Mouse (Mus musculus) mouse trophoblast stem cell (cell line): ENCODE data around the gene Manf.

Source experiments
- in situ Hi-C, 2 experiments: fragments of 300-500 bp; cut with MseI, MboI; formaldehyde crosslinking; loops; 2 replicates in 1 of 2; 3 replicates in 1 of 2; pipeline ENCODE4 v1.15.1; 2025

The Manf gene

DNA sequence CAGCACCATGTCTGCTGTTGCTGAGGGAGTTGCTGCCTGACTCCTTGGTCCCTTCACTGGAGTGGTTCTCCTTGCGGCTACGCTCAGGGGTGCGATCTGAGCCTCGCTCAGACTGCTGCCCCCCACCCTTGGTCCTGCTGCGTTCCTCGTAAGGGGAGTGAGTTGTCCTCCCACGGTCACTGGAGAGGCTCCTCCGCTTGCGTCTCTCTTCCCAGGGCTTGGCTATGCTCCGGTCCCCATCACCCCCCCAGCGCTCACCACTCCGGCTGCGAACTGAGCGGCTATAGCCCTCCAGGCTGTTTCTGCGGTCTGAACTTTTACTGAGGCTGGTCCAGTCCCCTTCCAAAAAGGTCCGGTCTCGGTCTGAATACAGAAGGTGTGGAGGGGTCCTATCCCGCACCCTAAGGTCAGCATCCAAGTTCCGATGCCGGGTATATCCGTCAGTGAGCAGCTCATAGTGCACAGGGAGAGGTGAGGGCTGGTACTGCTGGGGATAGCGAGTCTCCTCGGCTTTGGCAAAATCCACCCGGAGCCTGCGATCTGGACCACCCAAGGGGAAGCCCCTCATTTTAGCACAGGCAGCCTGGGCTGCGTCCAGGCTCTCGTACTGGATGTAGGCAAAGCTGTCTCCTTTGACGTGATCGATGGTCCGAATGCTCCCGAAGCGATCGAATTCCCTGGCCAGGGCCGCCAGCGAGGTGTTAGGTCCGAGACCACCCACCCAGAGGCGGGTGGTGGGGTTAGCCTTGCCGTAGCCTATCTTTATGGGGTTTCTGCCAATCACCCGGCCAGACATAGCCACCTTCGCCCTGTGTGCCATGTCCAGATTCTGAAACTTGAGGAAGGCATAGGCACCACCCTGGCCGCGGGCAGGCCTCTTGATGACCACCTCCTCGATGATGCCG, 6.5 kb downstream of the Manf start:
- in situ Hi-C loops = no loop called here

DNA sequence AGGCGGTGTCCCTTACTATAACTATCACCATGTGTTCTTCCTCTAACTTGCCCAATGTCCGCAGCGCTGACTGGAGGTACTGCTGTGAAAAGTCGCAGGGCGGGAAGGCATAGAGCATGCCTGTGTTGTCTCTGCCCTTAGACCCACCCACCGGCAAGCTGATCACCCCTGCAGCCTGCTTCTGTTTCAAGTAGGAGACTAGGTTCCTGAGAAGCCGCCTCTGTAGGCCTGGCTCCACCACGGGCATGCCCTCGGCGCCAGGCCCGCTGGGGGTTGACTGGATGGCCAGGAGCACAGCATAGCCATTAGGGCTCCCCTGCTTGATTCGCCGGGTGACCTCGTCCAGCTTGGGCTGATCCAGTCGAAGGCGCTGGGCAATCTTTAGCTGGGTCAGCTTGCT, 7.5 kb downstream of the Manf start:
- in situ Hi-C loops = no loop called here

DNA sequence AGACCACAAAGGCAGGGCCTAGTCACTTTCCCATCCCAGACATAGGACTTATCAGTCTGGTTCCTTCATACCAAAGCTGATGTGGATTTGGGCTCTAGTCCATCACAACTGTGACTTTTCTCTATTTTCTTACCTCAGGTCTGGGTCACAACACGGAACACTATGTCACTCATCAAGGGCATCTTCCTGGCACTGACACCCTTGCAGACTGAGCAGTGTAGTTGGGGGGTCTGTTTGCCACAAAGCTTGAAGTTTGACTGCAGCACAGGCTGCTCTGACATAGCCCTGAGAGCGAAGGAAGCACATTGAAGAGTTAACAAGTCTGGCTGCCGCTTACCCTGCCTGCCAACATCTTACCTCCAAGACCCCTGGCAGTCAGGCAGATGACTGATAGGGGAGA, 8.7 kb downstream of the Manf start:
- in situ Hi-C loops = no loop called here

DNA sequence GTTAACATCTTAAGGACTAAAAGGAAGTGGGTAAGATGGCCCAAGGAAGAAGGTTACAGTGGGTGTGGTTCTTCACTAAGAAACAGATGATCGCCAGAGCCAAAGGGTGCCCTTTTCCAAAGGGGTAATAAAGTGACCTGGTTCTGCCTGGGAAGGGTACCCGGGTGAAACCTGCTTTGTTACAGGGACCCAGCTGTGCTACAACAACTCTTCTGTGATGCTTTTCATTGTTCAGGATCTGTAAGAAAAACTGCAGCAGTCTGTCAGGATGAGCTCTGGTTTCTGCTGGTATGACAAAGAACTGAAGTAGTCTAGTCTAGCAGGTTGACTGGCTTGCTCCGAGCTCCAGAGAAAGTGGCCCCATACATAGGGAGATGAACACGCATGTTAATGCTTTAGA, 9.6 kb downstream of the Manf start:
- in situ Hi-C loops = no loop called here

DNA sequence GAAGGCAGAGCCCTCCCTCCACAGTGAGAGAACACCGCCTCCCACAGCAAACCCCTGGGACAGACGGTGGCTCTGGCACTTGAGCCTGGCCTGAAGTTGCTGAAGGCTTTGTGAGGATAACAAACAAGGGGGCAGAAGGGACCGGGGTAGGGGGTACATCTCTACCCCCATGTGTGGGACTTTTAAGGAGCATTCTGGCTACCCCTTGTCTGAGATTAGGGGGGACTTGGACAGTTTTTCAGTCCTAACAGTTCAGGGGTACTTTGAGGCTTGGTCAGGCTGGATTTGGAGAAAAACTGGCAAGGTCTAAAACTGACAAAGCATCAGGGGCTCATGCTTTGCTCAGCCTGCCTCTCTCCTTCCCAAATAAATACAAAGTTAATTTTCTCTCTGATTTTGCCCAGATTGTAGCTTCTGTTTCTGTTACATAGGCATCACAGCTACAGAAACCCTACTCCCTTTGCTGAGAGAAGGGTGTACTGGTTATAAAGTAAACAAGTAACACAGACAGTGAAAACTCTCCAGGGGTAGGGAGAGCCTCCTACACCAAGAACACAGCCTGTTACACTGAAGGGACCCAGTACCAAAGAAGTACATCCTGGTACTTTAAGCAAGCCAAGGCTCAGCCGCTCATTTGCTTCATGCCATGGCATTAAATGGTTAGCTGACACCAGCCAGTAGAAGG, 10.6 kb downstream of the Manf start:
- in situ Hi-C loops = no loop called here

DNA sequence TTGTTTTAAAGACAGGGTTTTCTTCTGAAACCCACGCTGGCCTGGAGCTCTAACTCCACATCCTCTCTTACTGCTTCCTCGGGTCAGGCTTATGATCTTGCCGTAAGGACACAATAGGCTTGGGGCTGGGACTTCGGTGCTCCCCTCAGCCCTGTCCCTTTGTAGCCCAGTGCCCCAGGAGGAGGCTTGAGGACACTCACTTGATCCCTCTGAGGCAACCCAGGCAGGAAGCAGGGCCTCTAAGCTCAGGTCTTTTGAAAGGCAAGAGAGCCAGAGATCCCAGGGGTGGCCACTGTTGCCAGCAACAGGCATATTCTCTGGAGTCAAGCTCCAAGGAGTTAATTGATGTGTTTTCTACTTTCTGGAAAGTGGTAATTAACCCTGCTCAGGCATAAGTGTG, 12.3 kb downstream of the Manf start:
- in situ Hi-C loops = no loop called here

DNA sequence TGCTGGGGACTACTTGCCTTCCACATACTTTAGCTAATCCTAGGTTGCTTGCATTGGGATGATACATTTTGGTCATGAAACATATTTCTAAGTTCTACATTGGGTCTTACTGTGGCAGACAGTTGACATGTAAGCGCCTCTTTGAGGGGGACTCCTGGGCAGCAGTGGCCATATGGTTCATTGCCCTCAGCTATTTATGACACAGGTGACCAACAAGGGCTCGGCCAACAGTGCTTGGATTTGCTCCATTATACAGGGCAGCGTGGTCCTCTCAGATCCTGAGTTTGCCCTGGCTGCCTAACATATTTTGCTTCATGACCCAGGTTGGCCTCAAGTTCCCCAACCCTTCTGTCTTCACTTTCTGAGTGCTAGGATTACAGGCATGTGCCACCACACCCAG, 15.1 kb downstream of the Manf start:
- in situ Hi-C loops = no loop called here

DNA sequence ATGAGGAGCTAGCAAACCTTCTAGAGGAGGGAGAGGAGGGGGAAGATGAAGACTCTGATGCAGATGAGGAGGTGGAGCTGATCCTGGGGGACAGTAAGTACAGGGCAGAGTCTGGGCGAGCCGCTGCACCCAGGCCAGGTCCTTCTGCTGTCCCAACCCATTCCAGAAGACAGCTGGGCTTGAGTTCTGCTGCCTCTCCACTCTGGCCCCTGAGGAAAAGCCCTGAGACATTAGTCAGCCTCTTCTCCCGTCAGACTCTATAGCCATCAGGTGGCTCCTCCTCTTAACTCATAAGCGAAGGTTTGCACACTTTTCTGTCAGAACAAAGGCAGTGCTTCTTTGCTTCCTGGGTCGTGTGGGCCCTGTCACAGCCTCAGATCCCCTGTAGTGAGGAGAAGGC, 17.6 kb downstream of the Manf start:
- in situ Hi-C loops = no loop called here

DNA sequence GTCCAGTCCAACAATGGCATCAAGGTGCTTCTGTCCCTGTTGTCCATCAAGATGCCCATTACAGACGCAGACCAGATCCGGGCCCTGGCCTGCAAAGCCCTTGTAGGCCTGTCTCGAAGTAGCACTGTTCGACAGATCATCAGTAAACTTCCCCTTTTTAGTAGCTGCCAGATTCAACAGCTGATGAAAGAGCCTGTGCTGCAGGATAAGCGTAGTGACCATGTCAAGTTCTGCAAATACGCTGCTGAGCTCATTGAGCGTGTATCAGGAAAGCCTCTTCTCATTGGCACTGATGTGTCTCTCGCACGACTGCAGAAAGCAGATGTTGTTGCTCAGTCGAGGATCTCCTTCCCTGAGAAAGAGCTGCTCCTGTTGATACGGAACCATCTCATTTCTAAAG, 33.7 kb downstream of the Manf start:
- in situ Hi-C loops = no loop called here

DNA sequence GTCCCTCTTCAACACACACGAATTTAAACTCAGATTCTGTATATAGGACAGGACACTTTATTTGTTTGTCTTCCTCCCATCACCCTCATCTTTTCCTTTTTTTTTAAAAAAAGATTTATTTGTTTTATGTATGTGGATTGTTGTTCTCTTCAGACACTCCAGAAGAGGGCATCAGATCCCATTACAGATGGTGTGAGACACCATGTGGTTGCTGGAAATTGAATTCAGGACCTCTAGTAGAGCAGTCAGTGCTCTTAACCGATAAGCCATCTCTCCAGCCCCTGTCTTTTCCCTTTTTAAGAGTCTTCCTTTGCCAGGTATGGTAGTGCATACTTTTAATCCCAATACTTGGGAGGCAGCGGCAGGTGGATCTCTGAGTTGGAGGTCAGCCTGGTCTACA, 35.1 kb downstream of the Manf start:
- in situ Hi-C loops = no loop called here

DNA sequence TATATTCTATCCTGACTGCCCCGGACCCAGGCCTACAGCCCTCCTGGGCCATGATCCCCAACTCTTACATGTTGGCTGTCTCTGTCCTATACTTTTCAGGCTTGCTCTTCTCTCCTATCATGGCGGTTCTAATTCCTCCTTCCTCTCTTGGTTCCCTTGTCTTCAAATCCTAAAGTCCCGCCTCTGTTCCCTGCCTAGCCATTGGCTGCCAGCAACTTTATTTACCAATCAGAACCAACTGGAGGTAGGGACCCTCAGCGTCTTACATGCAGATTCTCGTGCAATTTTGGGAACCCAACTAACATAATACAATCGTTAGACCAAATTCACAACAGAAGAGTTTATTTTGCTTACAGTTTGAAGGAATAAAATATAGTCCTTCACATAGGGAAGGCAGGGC, 49.0 kb downstream of the Manf start:
- in situ Hi-C loops = no loop called here

DNA sequence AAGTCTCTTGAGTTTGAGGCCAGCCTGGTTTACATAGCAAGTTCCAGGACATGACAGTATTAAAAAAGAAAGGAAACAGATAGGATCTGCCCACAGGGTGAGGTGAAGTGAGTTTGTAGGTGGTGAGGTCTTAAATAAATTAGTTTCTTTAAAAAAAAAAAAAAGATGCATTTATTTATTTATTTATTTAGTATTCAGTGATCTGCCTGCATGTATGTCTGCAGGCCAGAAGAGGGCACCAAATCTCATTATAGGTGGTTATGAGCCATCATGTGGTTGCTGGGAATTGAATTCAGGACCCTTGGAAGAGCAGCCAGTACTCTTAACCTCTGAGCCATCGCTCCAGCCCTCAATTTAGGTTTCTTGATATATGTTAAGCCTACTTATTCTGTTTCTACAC, 51.2 kb downstream of the Manf start:
- in situ Hi-C loops = no loop called here

DNA sequence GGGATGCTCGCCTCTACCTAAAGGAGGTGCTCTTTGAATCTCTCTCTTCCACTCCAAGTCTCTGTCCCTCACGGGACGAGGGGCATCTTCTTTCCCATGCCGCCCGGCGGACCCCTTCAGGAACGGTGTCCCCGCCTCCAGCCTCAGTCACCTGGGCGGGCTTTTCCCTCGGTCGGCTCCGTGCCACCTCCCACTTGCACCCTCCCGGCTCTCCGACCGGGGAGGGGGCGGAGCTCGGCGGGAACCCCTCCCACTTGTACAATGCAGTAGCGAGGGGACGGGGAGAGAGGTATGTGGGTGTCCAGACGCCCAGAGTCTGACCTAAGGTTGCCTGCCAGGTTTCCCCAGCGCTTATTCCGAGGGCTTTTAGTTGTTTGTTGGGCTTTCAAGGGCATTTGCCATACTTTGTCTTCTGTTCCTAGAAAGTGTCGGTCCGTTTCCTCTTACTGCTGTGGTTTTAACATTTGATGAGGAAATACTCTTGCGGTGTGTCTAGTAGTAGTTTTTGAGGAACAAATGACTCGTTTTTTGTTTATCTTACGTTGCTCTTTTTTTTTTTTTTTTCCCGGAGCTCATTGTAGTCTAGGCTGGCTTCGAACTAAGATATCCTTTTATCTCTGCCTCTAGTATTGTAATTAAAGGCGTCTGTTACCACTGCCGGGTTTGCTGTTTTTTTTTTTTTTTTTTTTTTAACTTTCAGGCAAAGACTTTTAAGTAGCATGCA, 69.2 kb downstream of the Manf start:
- in situ Hi-C loops = no loop called here

DNA sequence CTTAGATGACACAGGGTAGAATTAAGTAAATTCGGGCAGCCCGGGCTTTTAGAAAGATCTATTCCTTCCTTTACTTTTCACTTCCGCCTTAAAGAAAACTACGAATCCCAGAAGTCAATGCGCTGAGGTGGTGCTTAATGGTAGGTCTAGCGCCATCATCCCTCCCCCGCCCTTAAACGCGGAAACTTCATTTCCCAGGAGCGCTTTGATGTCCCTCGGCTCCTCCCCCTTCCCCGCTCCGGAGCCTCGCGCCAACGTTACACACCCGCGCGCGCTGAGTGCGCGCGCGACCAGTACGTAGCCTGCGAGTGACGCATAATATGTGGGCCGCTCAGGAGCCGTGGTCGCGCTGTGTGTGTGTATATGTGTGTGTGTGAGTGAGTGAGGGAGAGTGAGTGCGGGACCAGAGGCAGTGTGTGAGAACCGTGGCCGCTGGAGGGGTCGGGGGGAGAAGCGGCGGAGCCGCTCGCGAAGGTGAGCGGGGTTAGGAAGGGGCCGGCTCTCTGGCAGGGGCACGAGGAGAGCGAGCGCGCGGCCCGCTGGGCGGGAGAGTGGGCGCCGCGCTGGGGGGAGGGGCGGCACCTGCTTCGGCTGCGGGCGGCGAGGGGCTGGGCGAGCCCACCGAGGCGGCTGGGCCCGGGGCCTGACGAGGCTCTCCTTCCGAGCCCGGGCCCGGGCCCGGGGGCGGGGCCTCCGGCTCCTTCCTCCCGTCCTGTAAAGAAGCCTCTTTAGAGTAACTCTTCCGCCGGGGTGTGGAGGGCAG, 70.0 kb downstream of the Manf start, which contains the start of gene Dcaf1:
TSS of gene Dcaf1 (plus strand) at position 257 of the 763 bp plus-strand sequence.
- in situ Hi-C loops = no loop called here

DNA sequence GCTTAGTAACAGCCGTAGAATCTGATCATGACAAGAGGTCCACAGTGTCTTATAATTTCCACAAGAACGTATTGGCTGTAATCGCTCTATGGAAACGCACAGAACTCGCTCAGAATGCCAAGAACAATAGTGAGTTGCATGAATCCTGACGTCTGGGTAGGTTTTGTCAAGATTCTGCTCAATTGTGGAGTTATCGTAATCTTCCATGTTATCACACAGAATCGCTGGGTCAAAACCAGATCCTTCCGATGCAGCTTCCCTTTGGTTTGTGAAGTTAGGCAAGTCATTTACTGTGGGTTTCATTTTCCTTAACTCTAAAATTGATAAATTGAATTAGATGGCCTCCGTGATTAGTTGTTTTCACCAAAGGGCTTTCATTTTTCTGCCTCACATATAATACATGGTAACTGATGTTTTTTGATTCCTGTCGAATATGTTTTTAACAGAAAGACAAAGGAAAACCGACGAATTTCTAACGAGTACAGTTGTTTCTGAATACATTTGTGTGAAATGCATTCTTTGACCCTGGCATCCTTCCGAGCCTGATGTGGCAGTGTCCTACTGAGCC, 70.6 kb downstream of the Manf start:
- in situ Hi-C loops = no loop called here

DNA sequence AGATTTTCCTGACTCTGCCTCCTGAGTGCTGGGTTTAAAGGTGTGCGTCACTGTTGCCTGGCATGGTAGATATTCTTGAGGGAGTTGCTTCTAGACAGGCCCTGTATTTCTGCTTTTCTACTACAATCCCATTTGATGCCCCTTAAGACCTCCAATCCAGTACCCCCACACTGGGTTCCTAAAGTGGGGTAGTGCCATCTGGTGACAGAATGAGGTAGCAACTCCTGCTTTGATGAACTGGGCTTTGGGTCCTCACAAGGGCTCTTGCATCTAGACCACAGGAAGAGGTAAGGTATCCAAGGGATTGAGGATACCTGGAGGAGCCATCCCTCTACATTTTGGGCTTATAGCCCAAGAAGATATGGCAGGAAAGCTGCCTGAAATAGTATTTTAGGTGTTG, 72.6 kb downstream of the Manf start:
- in situ Hi-C loops = no loop called here

DNA sequence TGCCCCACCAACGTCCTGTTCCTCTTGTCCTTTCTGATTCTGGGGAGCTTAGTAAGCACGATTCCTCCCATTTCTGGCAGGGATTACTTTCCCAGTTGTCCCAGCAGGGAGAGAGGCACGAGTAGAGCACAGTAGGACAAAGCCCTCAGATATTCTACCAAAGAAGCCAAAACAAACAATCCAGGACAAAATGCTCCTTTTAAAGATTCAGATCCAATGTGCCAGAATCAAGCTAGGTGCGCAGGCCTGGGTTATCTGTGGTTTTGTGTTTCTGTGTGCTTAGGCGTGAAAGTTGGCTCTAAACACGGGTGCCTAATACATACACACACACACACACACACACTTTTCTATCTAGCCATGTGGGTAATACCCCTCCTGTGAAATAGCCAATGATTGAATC, 73.6 kb downstream of the Manf start:
- in situ Hi-C loops = no loop called here

DNA sequence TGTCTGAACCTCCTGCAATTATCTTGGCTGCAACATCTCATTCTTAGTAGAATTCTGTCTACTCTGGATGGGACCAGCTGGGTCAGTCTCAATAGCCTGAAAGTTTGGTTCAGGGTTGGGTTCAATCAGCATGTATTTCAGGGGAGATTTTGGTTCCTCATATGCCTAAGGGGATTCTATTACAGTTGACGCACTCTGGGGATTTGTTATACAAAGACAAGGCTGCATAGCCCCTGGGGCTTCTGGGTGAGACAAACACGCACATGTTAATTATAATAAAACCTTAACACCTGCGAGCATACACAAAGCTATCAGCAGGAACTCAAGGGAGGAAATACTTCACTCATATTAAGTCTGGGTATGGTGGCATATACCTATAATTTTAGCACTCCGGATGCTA, 85.3 kb downstream of the Manf start:
- in situ Hi-C loops = no loop called here

DNA sequence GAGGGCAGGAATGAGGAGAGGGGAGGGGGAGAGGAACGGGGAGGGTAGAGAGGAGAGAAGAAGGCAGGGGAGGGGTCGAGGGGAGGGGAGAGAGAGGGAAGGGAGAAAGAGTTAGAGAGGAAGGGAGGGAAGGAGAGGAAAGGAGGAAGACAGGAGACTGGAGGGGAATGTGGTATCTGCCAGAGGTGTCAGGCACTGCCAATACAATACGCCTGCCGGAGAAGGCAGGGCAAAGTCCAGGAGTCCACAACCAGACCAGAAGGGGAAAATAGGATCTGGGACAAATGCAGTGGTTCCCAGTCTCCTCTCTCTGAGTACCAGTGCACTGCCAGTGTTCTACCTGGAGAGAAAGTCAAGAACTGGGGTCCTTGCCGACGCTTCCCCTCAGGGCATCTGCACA, 100.9 kb downstream of the Manf start:
- in situ Hi-C loops = no loop called here

DNA sequence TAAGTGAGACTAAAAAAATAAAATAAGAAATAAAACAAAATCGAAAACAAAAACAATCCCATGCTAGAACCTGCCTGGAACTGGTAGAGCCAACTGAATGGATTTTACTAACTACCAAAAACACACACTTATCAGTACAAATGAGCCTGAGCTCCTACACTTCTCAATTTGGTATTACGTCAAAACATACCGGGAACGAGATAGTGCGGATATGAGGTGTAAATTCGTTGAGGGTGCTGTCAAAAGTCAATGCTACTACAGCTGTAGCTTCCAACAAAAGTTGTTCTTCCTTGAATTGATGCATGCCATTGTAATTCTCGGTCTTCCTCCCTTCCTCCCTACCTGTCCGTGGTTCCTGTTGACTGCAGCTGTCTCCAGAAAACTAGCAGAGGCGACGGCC, 102.4 kb downstream of the Manf start:
- in situ Hi-C loops = no loop called here

DNA sequence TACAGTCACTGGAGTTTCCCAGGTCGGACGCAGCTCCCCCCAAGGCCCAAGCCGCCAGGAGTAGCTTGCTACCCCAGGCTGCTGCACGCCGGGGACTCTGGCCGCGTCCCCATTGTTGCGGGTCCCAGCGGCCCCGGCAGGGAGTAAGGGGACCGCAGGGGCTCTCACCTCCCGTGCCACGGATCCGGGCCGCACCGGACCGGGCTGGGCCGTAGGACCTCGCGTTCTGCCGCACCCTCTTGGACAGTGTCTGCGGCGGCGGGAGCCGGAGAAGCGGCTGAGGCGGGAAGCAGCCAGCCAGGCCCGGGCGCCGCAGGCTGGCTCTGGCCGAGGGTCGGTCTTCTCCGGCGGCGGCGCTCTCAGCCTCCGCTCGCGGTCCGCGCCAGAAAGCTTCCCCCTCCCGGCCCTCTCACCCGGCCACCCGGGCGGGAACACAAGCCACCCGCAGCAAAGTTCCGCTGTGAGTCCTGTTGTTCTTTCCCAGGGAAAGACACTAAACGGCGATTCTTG, 102.9 kb downstream of the Manf start, which contains the start of gene Rad54l2:
TSS of gene Rad54l2 (minus strand) at position 383 of the 510 bp plus-strand sequence.
- in situ Hi-C loops = no loop called here
